Mouse (Mus musculus): ENCODE measurements around the gene 5330417C22Rik. TPM values are rescaled to one million over a fixed set of nuclear protein-coding genes. Genes with fewer than 3 reads are reported as not detected.

Gene 5330417C22Rik
- polyA plus RNA-seq, 1 experiment from 2014 or later: 10.8 TPM

GRCm38 (mm10) chr3:108458380-108458779, 78.0 kb downstream of the 5330417C22Rik start:
- WGBS: 46% methylated on average over 14 of the region's 14 CpGs
- H3K4me2 ChIP-seq (replicated peaks; ENCODE audit: low read depth): peak overlapping the region; percentile 40
- H3K4me1 ChIP-seq (replicated peaks; ENCODE audit: control insufficient read depth, insufficient read depth, low read length): no peaks in the 10 kb centered on the region
- no peaks in the 10 kb centered on the region for H3K27me3 ChIP-seq (replicated peaks; ENCODE audit: control insufficient read depth, insufficient read depth, low read length)
- ATAC-seq: peak; percentile 37; the same call in 1 of the 2 replicates
- H3K9me3 ChIP-seq (ENCODE audit: control insufficient read depth): no peaks in the 10 kb centered on the region
- no peak overlapping the region; the same call in 1 of the 2 replicates for H3K9ac ChIP-seq (ENCODE audit: low read depth, low read length)
- H3K4me3 ChIP-seq (ENCODE audit: low read depth, low read length): peak overlapping the region; percentile 8
- no peaks in the 10 kb centered on the region for H3K36me3 ChIP-seq (ENCODE audit: control insufficient read depth, insufficient read depth)
- TF ChIP-seq CTCF (IDR thresholded peaks at IDR 0.05; ENCODE audit: low read depth): no peak
- peak overlapping the region; percentile 5; the same call in 1 of the 2 replicates for H3K27ac ChIP-seq (ENCODE audit: low read depth, low read length)

GRCm38 (mm10) chr3:108454172-108454571, 82.2 kb downstream of the 5330417C22Rik start:
- H3K27ac ChIP-seq (ENCODE audit: low read depth, low read length): no peak overlapping the region
- H3K9ac ChIP-seq (ENCODE audit: low read depth, low read length): no peak overlapping the region
- H3K9me3 ChIP-seq (ENCODE audit: control insufficient read depth): no peaks in the 10 kb centered on the region
- ATAC-seq: no peak
- no peak overlapping the region for H3K4me2 ChIP-seq (replicated peaks; ENCODE audit: low read depth)
- no peaks in the 10 kb centered on the region for H3K36me3 ChIP-seq (ENCODE audit: control insufficient read depth, insufficient read depth)
- WGBS: 61% methylated on average over 1 of the region's 1 CpGs
- no peak for TF ChIP-seq CTCF (IDR thresholded peaks at IDR 0.05; ENCODE audit: low read depth)
- no peaks in the 10 kb centered on the region for H3K27me3 ChIP-seq (replicated peaks; ENCODE audit: control insufficient read depth, insufficient read depth, low read length)
- no peaks in the 10 kb centered on the region for H3K4me1 ChIP-seq (replicated peaks; ENCODE audit: control insufficient read depth, insufficient read depth, low read length)
- no peak overlapping the region for H3K4me3 ChIP-seq (ENCODE audit: low read depth, low read length)

DNA sequence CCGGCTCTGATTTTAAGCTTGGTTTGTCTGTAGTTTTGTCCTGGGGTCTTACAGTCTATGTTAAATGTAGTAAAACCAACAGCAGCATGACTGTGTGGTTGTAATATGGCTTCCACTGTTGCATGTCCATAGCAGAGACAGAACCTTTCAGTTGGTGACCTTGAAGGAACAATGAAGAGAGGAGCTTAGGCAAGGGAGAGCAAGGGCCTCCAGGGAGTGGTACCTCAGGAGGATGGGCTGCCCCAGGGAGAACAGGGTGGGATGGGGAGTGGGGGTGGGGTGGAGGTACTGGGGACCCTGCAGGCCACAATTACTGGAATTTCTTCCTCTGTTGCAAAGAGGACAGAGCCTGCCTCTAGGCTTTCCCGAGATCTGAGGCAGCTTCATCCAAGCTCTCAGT, 84.4 kb downstream of the 5330417C22Rik start:
- Histone ChIP-seq H3K27ac (ENCODE audit: low read depth, low read length) (no peak overlapping the region), H3K9me3 (ENCODE audit: control insufficient read depth) (no peaks in the 10 kb centered on the region), H3K4me1 (replicated peaks; ENCODE audit: control insufficient read depth, insufficient read depth, low read length) (no peaks in the 10 kb centered on the region), H3K9ac (ENCODE audit: low read depth, low read length) (no peak overlapping the region), H3K27me3 (replicated peaks; ENCODE audit: control insufficient read depth, insufficient read depth, low read length) (no peaks in the 10 kb centered on the region), H3K4me3 (ENCODE audit: low read depth, low read length) (no peak overlapping the region), H3K36me3 (ENCODE audit: control insufficient read depth, insufficient read depth) (no peaks in the 10 kb centered on the region), H3K4me2 (replicated peaks; ENCODE audit: low read depth) (no peak overlapping the region)
- WGBS: 84% methylated on average over 2 of the region's 2 CpGs
- TF ChIP-seq CTCF (IDR thresholded peaks at IDR 0.05; ENCODE audit: low read depth): no peak
- no peak for ATAC-seq

DNA sequence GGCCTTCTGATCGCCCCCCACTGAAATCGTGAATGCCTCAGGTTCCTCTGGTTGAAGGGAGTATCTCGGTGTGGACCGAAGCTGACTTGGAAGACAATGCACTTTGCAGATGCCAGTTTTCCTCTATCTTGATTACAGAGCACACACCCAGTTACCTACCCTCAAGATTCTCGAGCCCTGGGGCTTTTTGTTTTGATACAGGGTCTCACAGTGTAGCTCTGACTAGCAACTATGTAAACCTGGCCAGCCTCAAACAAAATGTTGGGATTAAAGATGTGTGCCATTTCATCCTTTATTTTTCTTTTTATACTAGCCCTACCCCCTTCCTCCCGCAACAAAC, 91.0 kb downstream of the 5330417C22Rik start:
- TF ChIP-seq CTCF (IDR thresholded peaks at IDR 0.05; ENCODE audit: low read depth): no peak
- Histone ChIP-seq H3K27ac (ENCODE audit: low read depth, low read length) (no peak overlapping the region), H3K4me3 (ENCODE audit: low read depth, low read length) (peak overlapping the region; percentile 86), H3K4me2 (replicated peaks; ENCODE audit: low read depth) (peak overlapping the region; percentile 81), H3K9ac (ENCODE audit: low read depth, low read length) (peak overlapping the region; percentile 66; the same call in 1 of the 2 replicates), H3K4me1 (replicated peaks; ENCODE audit: control insufficient read depth, insufficient read depth, low read length) (peaks cover 6% of the 10 kb centered on the region; the same call in 1 of the 2 replicates), H3K9me3 (ENCODE audit: control insufficient read depth) (no peaks in the 10 kb centered on the region), H3K36me3 (ENCODE audit: control insufficient read depth, insufficient read depth) (no peaks in the 10 kb centered on the region), H3K27me3 (replicated peaks; ENCODE audit: control insufficient read depth, insufficient read depth, low read length) (no peaks in the 10 kb centered on the region)
- 12% methylated on average over 6 of the region's 6 CpGs for WGBS
- peak; percentile 13 for ATAC-seq

GRCm38 (mm10) chr3:108444698-108445365, 91.5 kb downstream of the 5330417C22Rik start, which contains the start of gene Sars:
Gene Sars, minus strand, starts transcription at chr3:108445209.
- H3K4me2 ChIP-seq (replicated peaks; ENCODE audit: low read depth): peak within 1 kb of the TSS; percentile 81

GRCm38 (mm10) chr3:108444029-108444428, 92.3 kb downstream of the 5330417C22Rik start:
- H3K9me3 ChIP-seq (ENCODE audit: control insufficient read depth): no peaks in the 10 kb centered on the region
- WGBS: 9% methylated on average over 8 of the region's 8 CpGs
- peak overlapping the region; percentile 82 for H3K27ac ChIP-seq (ENCODE audit: low read depth, low read length)
- no peak for TF ChIP-seq CTCF (IDR thresholded peaks at IDR 0.05; ENCODE audit: low read depth)
- peak overlapping the region; percentile 81 for H3K4me2 ChIP-seq (replicated peaks; ENCODE audit: low read depth)
- H3K4me1 ChIP-seq (replicated peaks; ENCODE audit: control insufficient read depth, insufficient read depth, low read length): peaks cover 6% of the 10 kb centered on the region; the same call in 1 of the 2 replicates
- H3K4me3 ChIP-seq (ENCODE audit: low read depth, low read length): peak overlapping the region; percentile 86
- ATAC-seq: peak; percentile 72
- no peaks in the 10 kb centered on the region for H3K36me3 ChIP-seq (ENCODE audit: control insufficient read depth, insufficient read depth)
- no peaks in the 10 kb centered on the region for H3K27me3 ChIP-seq (replicated peaks; ENCODE audit: control insufficient read depth, insufficient read depth, low read length)
- H3K9ac ChIP-seq (ENCODE audit: low read depth, low read length): peak overlapping the region; percentile 66

More at GRCm38 (mm10) chr3:108444698-108445365, 91.5 kb downstream of the 5330417C22Rik start, which contains the start of gene Sars:
- WGBS: under 1% methylated on average over 41 of the region's 41 CpGs
- TF ChIP-seq CTCF (IDR thresholded peaks at IDR 0.05; ENCODE audit: low read depth): peak; percentile 51
- Histone ChIP-seq H3K4me3 (ENCODE audit: low read depth, low read length) (peak within 1 kb of the TSS; percentile 86), H3K27ac (ENCODE audit: low read depth, low read length) (peak within 1 kb of the TSS; percentile 82), H3K9ac (ENCODE audit: low read depth, low read length) (peak within 1 kb of the TSS; percentile 66), H3K36me3 (ENCODE audit: control insufficient read depth, insufficient read depth) (no peaks in the 10 kb centered on the region), H3K9me3 (ENCODE audit: control insufficient read depth) (no peaks in the 10 kb centered on the region), H3K4me1 (replicated peaks; ENCODE audit: control insufficient read depth, insufficient read depth, low read length) (peaks cover 6% of the 10 kb centered on the region; the same call in 1 of the 2 replicates), H3K27me3 (replicated peaks; ENCODE audit: control insufficient read depth, insufficient read depth, low read length) (no peaks in the 10 kb centered on the region)
- ATAC-seq: peak; percentile 94
